Mouse (Mus musculus) heart, embryonic 10.5 days (tissue): ENCODE results near the gene Lsm6. TPM values are rescaled to one million over a fixed set of nuclear protein-coding genes. Genes with fewer than 3 reads are reported as not detected.
A peak's percentile ranks its signal among the peaks of the same experiment; 100 is the strongest.

Experiments used
- DNase-seq: peaks from one replicate; pipeline ENCODE4 v3.0.0-alpha.2; 2017; ENCODE audit warnings: low spot score
- H3K27ac ChIP-seq: fragments of 300-500 bp; sonication (generic); 2 replicates; pipeline ENCODE4 v1.5.1; 2016; ENCODE audit warnings: mild to moderate bottlenecking
- H3K27me3 ChIP-seq: fragments of 300-500 bp; sonication (generic); 2 replicates; pipeline ENCODE4 v1.6.1; 2016; ENCODE audit warnings: mild to moderate bottlenecking; ENCODE audit not compliant: poor library complexity, insufficient read depth, severe bottlenecking
- H3K36me3 ChIP-seq: fragments of 300-500 bp; sonication (generic); 2 replicates; pipeline ENCODE4 v1.6.1; 2016; ENCODE audit warnings: mild to moderate bottlenecking, moderate library complexity
- H3K4me1 ChIP-seq: fragments of 300-500 bp; sonication (generic); 2 replicates; pipeline ENCODE4 v1.6.1; 2016; ENCODE audit warnings: mild to moderate bottlenecking
- H3K4me3 ChIP-seq: fragments of 300-500 bp; sonication (generic); 2 replicates; pipeline ENCODE4 v1.5.1; 2016; ENCODE audit warnings: mild to moderate bottlenecking, moderate library complexity
- H3K9me3 ChIP-seq: fragments of 300-500 bp; sonication (generic); 2 replicates; pipeline ENCODE4 v1.6.1; 2016; ENCODE audit warnings: mild to moderate bottlenecking, moderate library complexity
- WGBS: fragments of 180-500 bp; shearing (Covaris S2); methylation state at CpG from one replicate; pipeline ENCODE4 v1.1.7; 2016; 5-methylcytosine and 5-hydroxymethylcytosine counted together
- polyA plus RNA-seq: library from polyadenylated mRNA; unstranded; fragments of >200 nt; fragmentation: Nextera tagmentation; extraction: Ambion mirVana; gene quantifications from 2 replicates; pipeline ENCODE4 v1.2.1, GENCODE M21; 2016

The Lsm6 gene
- 200 and 218 TPM in 2 replicates for polyA plus RNA-seq

GRCm38 (mm10) chr8:78820673-78821310, at the start of gene Lsm6:
Gene Lsm6, minus strand, starts transcription at chr8:78821140.
- WGBS, result under 1% methylated on average over 65 of the region's 70 CpGs
- DNase-seq, result peak; percentile 97

GRCm38 (mm10) chr8:78867036-78867435, 46.1 kb upstream of the Lsm6 start:
- Histone ChIP-seq H3K4me3 (no peak overlapping the region), H3K27me3 (no peaks in the 10 kb centered on the region), H3K36me3 (no peaks in the 10 kb centered on the region), H3K9me3 (no peaks in the 10 kb centered on the region), H3K27ac (no peak overlapping the region), H3K4me1 (no peaks in the 10 kb centered on the region)
- WGBS, result 83% methylated on average over 2 of the region's 2 CpGs
- DNase-seq, result no peak

More at GRCm38 (mm10) chr8:78820673-78821310, at the start of gene Lsm6:
- H3K9me3 ChIP-seq, result no peaks in the 10 kb centered on the region
- H3K4me1 ChIP-seq, result peaks cover 9% of the 10 kb centered on the region
- peak within 1 kb of the TSS; percentile 84 for H3K4me3 ChIP-seq
- peaks cover 18% of the 10 kb centered on the region; the same call in 1 of the 2 replicates for H3K36me3 ChIP-seq
- H3K27me3 ChIP-seq, result no peaks in the 10 kb centered on the region
- H3K27ac ChIP-seq, result peak within 1 kb of the TSS; percentile 98

GRCm38 (mm10) chr8:78863001-78863400, 42.1 kb upstream of the Lsm6 start:
- no peak for DNase-seq
- 79% methylated on average over 1 of the region's 1 CpGs for WGBS

GRCm38 (mm10) chr8:78862046-78862445, 41.1 kb upstream of the Lsm6 start:
- Histone ChIP-seq H3K36me3 (no peaks in the 10 kb centered on the region), H3K27me3 (no peaks in the 10 kb centered on the region), H3K27ac (no peak overlapping the region), H3K4me3 (no peak overlapping the region), H3K4me1 (no peaks in the 10 kb centered on the region), H3K9me3 (no peaks in the 10 kb centered on the region)
- no peak for DNase-seq
- 60% methylated on average over 9 of the region's 9 CpGs for WGBS

More at GRCm38 (mm10) chr8:78863001-78863400, 42.1 kb upstream of the Lsm6 start:
- H3K4me3 ChIP-seq, result no peak overlapping the region
- no peaks in the 10 kb centered on the region for H3K9me3 ChIP-seq
- H3K4me1 ChIP-seq, result no peaks in the 10 kb centered on the region
- no peak overlapping the region for H3K27ac ChIP-seq
- no peaks in the 10 kb centered on the region for H3K27me3 ChIP-seq
- no peaks in the 10 kb centered on the region for H3K36me3 ChIP-seq

GRCm38 (mm10) chr8:78860789-78861188, 39.8 kb upstream of the Lsm6 start:
- Histone ChIP-seq H3K36me3 (no peaks in the 10 kb centered on the region), H3K27me3 (no peaks in the 10 kb centered on the region), H3K4me1 (no peaks in the 10 kb centered on the region), H3K27ac (no peak overlapping the region), H3K9me3 (no peaks in the 10 kb centered on the region), H3K4me3 (no peak overlapping the region)
- DNase-seq, result peak; percentile 41
- 56% methylated on average over 5 of the region's 5 CpGs for WGBS

GRCm38 (mm10) chr8:78857421-78857820, 36.5 kb upstream of the Lsm6 start:
- DNase-seq, result peak; percentile 58
- Histone ChIP-seq H3K27me3 (no peaks in the 10 kb centered on the region), H3K27ac (no peak overlapping the region), H3K4me1 (no peaks in the 10 kb centered on the region), H3K4me3 (no peak overlapping the region), H3K36me3 (no peaks in the 10 kb centered on the region), H3K9me3 (no peaks in the 10 kb centered on the region)
- 87% methylated on average over 7 of the region's 7 CpGs for WGBS

GRCm38 (mm10) chr8:78852279-78852678, 31.3 kb upstream of the Lsm6 start:
- Histone ChIP-seq H3K27me3 (no peaks in the 10 kb centered on the region), H3K36me3 (no peaks in the 10 kb centered on the region), H3K9me3 (no peaks in the 10 kb centered on the region), H3K4me3 (no peak overlapping the region), H3K27ac (no peak overlapping the region), H3K4me1 (peaks cover 7% of the 10 kb centered on the region; the same call in 1 of the 2 replicates)
- DNase-seq, result peak; percentile 55
- 55% methylated on average over 4 of the region's 4 CpGs for WGBS

GRCm38 (mm10) chr8:78847240-78847639, 26.3 kb upstream of the Lsm6 start:
- no peak overlapping the region for H3K4me3 ChIP-seq
- peak; percentile 30 for DNase-seq
- no peaks in the 10 kb centered on the region for H3K27me3 ChIP-seq
- no peaks in the 10 kb centered on the region for H3K9me3 ChIP-seq
- H3K27ac ChIP-seq, result no peak overlapping the region
- H3K4me1 ChIP-seq, result peaks cover 7% of the 10 kb centered on the region; the same call in 1 of the 2 replicates
- no peaks in the 10 kb centered on the region for H3K36me3 ChIP-seq
- 73% methylated on average over 3 of the region's 3 CpGs for WGBS

- Histone ChIP-seq H3K27ac (no peak overlapping the region), H3K4me1 (no peaks in the 10 kb centered on the region), H3K27me3 (no peaks in the 10 kb centered on the region), H3K4me3 (no peak overlapping the region), H3K36me3 (no peaks in the 10 kb centered on the region), H3K9me3 (no peaks in the 10 kb centered on the region)
- 73% methylated on average over 5 of the region's 5 CpGs for WGBS
- peak; percentile 46 for DNase-seq
These were observed 23.6 kb upstream of the Lsm6 start for GRCm38 (mm10) chr8:78844559-78844958.

- no peaks in the 10 kb centered on the region for H3K4me1 ChIP-seq
- no peak overlapping the region for H3K27ac ChIP-seq
- H3K27me3 ChIP-seq, result no peaks in the 10 kb centered on the region
- no peak for DNase-seq
- WGBS, result 70% methylated on average over 7 of the region's 7 CpGs
- no peaks in the 10 kb centered on the region for H3K9me3 ChIP-seq
- no peaks in the 10 kb centered on the region for H3K36me3 ChIP-seq
- no peak overlapping the region for H3K4me3 ChIP-seq
These were observed 17.9 kb upstream of the Lsm6 start for GRCm38 (mm10) chr8:78838656-78839413.

GRCm38 (mm10) chr8:78836091-78836490, 15.2 kb upstream of the Lsm6 start:
- Histone ChIP-seq H3K36me3 (no peaks in the 10 kb centered on the region), H3K27ac (no peak overlapping the region), H3K27me3 (no peaks in the 10 kb centered on the region), H3K9me3 (no peaks in the 10 kb centered on the region), H3K4me3 (no peak overlapping the region), H3K4me1 (no peaks in the 10 kb centered on the region)
- 95% methylated on average over 6 of the region's 6 CpGs for WGBS
- no peak for DNase-seq

GRCm38 (mm10) chr8:78828414-78828813, 7.5 kb upstream of the Lsm6 start:
- no peak overlapping the region for H3K4me3 ChIP-seq
- no peak for DNase-seq
- WGBS, result 88% methylated on average over 11 of the region's 11 CpGs

GRCm38 (mm10) chr8:78824515-78824914, 3.6 kb upstream of the Lsm6 start:
- DNase-seq, result no peak
- Histone ChIP-seq H3K4me1 (0 out of 2 replicates have a peak, but pooled peaks cover 5% of the 10 kb centered on the region), H3K36me3 (no peaks in the 10 kb centered on the region), H3K4me3 (no peak overlapping the region), H3K9me3 (no peaks in the 10 kb centered on the region), H3K27me3 (no peaks in the 10 kb centered on the region), H3K27ac (no peak overlapping the region)
- WGBS, result 86% methylated on average over 4 of the region's 4 CpGs

More at GRCm38 (mm10) chr8:78828414-78828813, 7.5 kb upstream of the Lsm6 start:
- no peaks in the 10 kb centered on the region for H3K4me1 ChIP-seq
- no peaks in the 10 kb centered on the region for H3K36me3 ChIP-seq
- H3K9me3 ChIP-seq, result no peaks in the 10 kb centered on the region
- no peaks in the 10 kb centered on the region for H3K27me3 ChIP-seq
- no peak overlapping the region for H3K27ac ChIP-seq
